Mouse (Mus musculus) B cell, adult (primary cell): Measurements from ENCODE around the gene Zfp978. TPM values are rescaled to one million over a fixed set of nuclear protein-coding genes. Genes with fewer than 3 reads are reported as not detected.

Source experiments
- total RNA-seq: library from RNA; stranded (reverse); gene quantifications from 4 replicates; pipeline ENCODE4 v1.2.4, GENCODE M21; 2023; ENCODE audit not compliant: inconsistent age

Gene Zfp978
- total RNA-seq, result not detected in 4 replicates

DNA sequence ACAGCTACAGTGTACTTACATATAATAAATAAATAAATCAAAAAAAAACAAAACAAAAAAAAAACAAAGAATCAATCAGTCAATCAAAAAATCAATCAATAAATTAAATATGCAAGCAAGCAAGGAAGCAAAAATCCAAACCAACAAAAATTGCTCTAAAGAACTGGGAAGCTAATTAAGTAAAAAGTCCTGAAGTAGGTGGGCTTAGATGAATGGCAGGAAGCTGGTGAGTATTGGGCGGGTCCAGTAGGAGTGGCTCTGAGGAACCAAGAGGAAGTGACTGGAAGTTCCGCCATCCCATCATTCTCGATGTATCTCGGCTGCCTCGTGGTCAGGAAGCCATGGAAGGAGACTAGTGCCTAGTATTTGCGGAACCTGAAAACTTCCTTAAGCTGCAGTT lies at the start of gene Zfp978:
Gene Zfp978, plus strand, starts transcription at position 301 of the 400 bp plus-strand sequence.

Other genes starting within 250 kb of the Zfp978 start
- 4.9 to 11.5 TPM (median 7.9 TPM) in 4 replicates for gene Zfp991, start 229.3 kb upstream of the Zfp978 start, total RNA-seq
- gene Zfp988, start 55.6 kb upstream of the Zfp978 start, total RNA-seq, result 0.21 to 0.96 TPM (median 0.26 TPM) in 3 of 4 replicates, not detected in the other
- 0.48 to 0.81 TPM (median 0.62 TPM) in 4 replicates for gene Zfp982, start 131.1 kb downstream of the Zfp978 start, total RNA-seq
- 0.24 to 0.39 TPM (median 0.38 TPM) in 3 of 4 replicates, not detected in the other for gene Gm16503, start 178.9 kb downstream of the Zfp978 start, total RNA-seq
- gene Zfp985, start 192.0 kb downstream of the Zfp978 start, total RNA-seq, result 0.48 TPM in 2 of 4 replicates, not detected in the others